In genomic region chr10:18529177-18529576, GRCm38 (mm10) we compare ENCODE assay signal across 19 mouse cellular contexts. TPM values are rescaled to one million over a fixed set of nuclear protein-coding genes. Genes with fewer than 3 reads are reported as not detected.
"Had no signal": no experiment of that assay in that cellular context is flagged by ENCODE, and none has a peak within 500 bp of the region (broad histone marks: within the 10 kb centered on the region; RNA-seq: fewer than 3 reads in every experiment).

No protein-coding gene starts in this region.

- H3K9me3 ChIP-seq: heart, embryonic 10.5 days; heart, embryonic 12.5 days; hindbrain, embryonic 10.5 days; hindbrain, embryonic 12.5 days; intestine, embryonic 15.5 days; kidney, embryonic 15.5 days; limb, embryonic 10.5 days; limb, embryonic 12.5 days had no signal

- DNase-seq: gastrocnemius, adult 2 months; gastrocnemius, postnatal 10 days; gastrocnemius, postnatal 25 days; kidney, adult 18-20 months; layer of hippocampus, adult 9-11 months; liver had no signal

- H3K9ac ChIP-seq: heart, embryonic 12.5 days; hindbrain, embryonic 12.5 days; hindbrain, embryonic 14.5 days; intestine, embryonic 15.5 days; kidney, embryonic 15.5 days; limb, embryonic 12.5 days; liver, embryonic 14.5 days had no signal

- H3K27ac ChIP-seq: gastrocnemius, adult 2 months; heart, embryonic 10.5 days; hindbrain, embryonic 10.5 days; hindbrain, embryonic 12.5 days; hindbrain, embryonic 14.5 days; intestine, embryonic 15.5 days; kidney, embryonic 15.5 days; limb, embryonic 10.5 days; limb, embryonic 12.5 days; liver, embryonic 14.5 days had no signal

- H3K4me3 ChIP-seq: heart, embryonic 10.5 days; heart, embryonic 12.5 days; hindbrain, embryonic 10.5 days; hindbrain, embryonic 12.5 days; intestine, embryonic 15.5 days; kidney, embryonic 15.5 days; limb, embryonic 10.5 days; limb, embryonic 12.5 days had no signal

- H3K4me2 ChIP-seq: heart, embryonic 12.5 days; hindbrain, embryonic 12.5 days; hindbrain, embryonic 14.5 days; intestine, embryonic 15.5 days; kidney, embryonic 15.5 days; limb, embryonic 12.5 days had no signal

- H3K27me3 ChIP-seq: heart, embryonic 12.5 days; hindbrain, embryonic 12.5 days; intestine, embryonic 15.5 days; kidney, embryonic 15.5 days; limb, embryonic 12.5 days had no signal

- ATAC-seq: forebrain, embryonic 16.5 days; hindbrain, embryonic 16.5 days; inflammation-experienced regulatory T-cells, adult 6 months; intestine, embryonic 15.5 days had no signal

RNA-seq across cellular contexts. Expression of gene Hebp2, which starts 16.7 kb away (rescaled TPM):
- polyA plus RNA-seq: inflammation-experienced regulatory T-cells, adult 6 months had no signal
